Mouse (Mus musculus): ENCODE measurements around the gene Cdh13. TPM values are rescaled to one million over a fixed set of nuclear protein-coding genes. Genes with fewer than 3 reads are reported as not detected.

The Cdh13 gene
- polyA plus RNA-seq, 1 experiment from 2014 or later: 5.6 TPM

- Histone ChIP-seq H3K4me3 (ENCODE audit: low read depth, low read length) (peak overlapping the region; percentile 37), H3K4me1 (replicated peaks; ENCODE audit: control insufficient read depth, insufficient read depth, low read length) (0 out of 2 replicates have a peak, but pooled peaks cover 2% of the 10 kb centered on the region), H3K9ac (ENCODE audit: low read depth, low read length) (0 out of 2 replicates have a peak overlapping the region, but pooled peaks have one; percentile 22), H3K4me2 (replicated peaks; ENCODE audit: low read depth) (peak overlapping the region; percentile 77), H3K27me3 (replicated peaks; ENCODE audit: control insufficient read depth, insufficient read depth, low read length) (peaks cover 30% of the 10 kb centered on the region; the same call in 1 of the 2 replicates), H3K27ac (ENCODE audit: low read depth, low read length) (no peak overlapping the region), H3K36me3 (ENCODE audit: control insufficient read depth, insufficient read depth) (no peaks in the 10 kb centered on the region), H3K9me3 (ENCODE audit: control insufficient read depth) (no peaks in the 10 kb centered on the region)
- no peak; the same call in 1 of the 2 replicates for ATAC-seq
- 2% methylated on average over 43 of the region's 46 CpGs for WGBS
- TF ChIP-seq CTCF (IDR thresholded peaks at IDR 0.05; ENCODE audit: low read depth): no peak
Observed at GRCm38 (mm10) chr8:118284112-118285029, 838 bp downstream of the Cdh13 start.

GRCm38 (mm10) chr8:118285596-118286281 is 2.2 kb downstream of the Cdh13 start:
- no peak for ATAC-seq
- TF ChIP-seq CTCF (IDR thresholded peaks at IDR 0.05; ENCODE audit: low read depth): no peak
- peaks cover 30% of the 10 kb centered on the region; the same call in 1 of the 2 replicates for H3K27me3 ChIP-seq (replicated peaks; ENCODE audit: control insufficient read depth, insufficient read depth, low read length)
- 36% methylated on average over 10 of the region's 10 CpGs for WGBS
- no peak overlapping the region for H3K9ac ChIP-seq (ENCODE audit: low read depth, low read length)
- H3K4me3 ChIP-seq (ENCODE audit: low read depth, low read length): no peak overlapping the region
- H3K4me2 ChIP-seq (replicated peaks; ENCODE audit: low read depth): no peak overlapping the region
- H3K27ac ChIP-seq (ENCODE audit: low read depth, low read length): no peak overlapping the region
- H3K4me1 ChIP-seq (replicated peaks; ENCODE audit: control insufficient read depth, insufficient read depth, low read length): 0 out of 2 replicates have a peak, but pooled peaks cover 2% of the 10 kb centered on the region
- no peaks in the 10 kb centered on the region for H3K36me3 ChIP-seq (ENCODE audit: control insufficient read depth, insufficient read depth)
- no peaks in the 10 kb centered on the region for H3K9me3 ChIP-seq (ENCODE audit: control insufficient read depth)

- H3K4me3 ChIP-seq (ENCODE audit: low read depth, low read length): no peak overlapping the region
- H3K9me3 ChIP-seq (ENCODE audit: control insufficient read depth): no peaks in the 10 kb centered on the region
- H3K27me3 ChIP-seq (replicated peaks; ENCODE audit: control insufficient read depth, insufficient read depth, low read length): peaks cover 30% of the 10 kb centered on the region; the same call in 1 of the 2 replicates
- TF ChIP-seq CTCF (IDR thresholded peaks at IDR 0.05; ENCODE audit: low read depth): no peak
- H3K9ac ChIP-seq (ENCODE audit: low read depth, low read length): no peak overlapping the region
- no peaks in the 10 kb centered on the region for H3K36me3 ChIP-seq (ENCODE audit: control insufficient read depth, insufficient read depth)
- H3K4me2 ChIP-seq (replicated peaks; ENCODE audit: low read depth): no peak overlapping the region
- no peak overlapping the region for H3K27ac ChIP-seq (ENCODE audit: low read depth, low read length)
- ATAC-seq: no peak
- 27% methylated on average over 10 of the region's 10 CpGs for WGBS
- H3K4me1 ChIP-seq (replicated peaks; ENCODE audit: control insufficient read depth, insufficient read depth, low read length): 0 out of 2 replicates have a peak, but pooled peaks cover 2% of the 10 kb centered on the region
Observed at GRCm38 (mm10) chr8:118286282-118287180, 3.0 kb downstream of the Cdh13 start.

- H3K27ac ChIP-seq (ENCODE audit: low read depth, low read length): no peak overlapping the region
- no peak overlapping the region for H3K4me3 ChIP-seq (ENCODE audit: low read depth, low read length)
- H3K36me3 ChIP-seq (ENCODE audit: control insufficient read depth, insufficient read depth): no peaks in the 10 kb centered on the region
- H3K9ac ChIP-seq (ENCODE audit: low read depth, low read length): no peak overlapping the region
- no peak overlapping the region for H3K4me2 ChIP-seq (replicated peaks; ENCODE audit: low read depth)
- peak; percentile 67 for TF ChIP-seq CTCF (IDR thresholded peaks at IDR 0.05; ENCODE audit: low read depth)
- WGBS: 44% methylated on average over 9 of the region's 9 CpGs
- H3K4me1 ChIP-seq (replicated peaks; ENCODE audit: control insufficient read depth, insufficient read depth, low read length): 0 out of 2 replicates have a peak, but pooled peaks cover 2% of the 10 kb centered on the region
- peaks cover 30% of the 10 kb centered on the region; the same call in 1 of the 2 replicates for H3K27me3 ChIP-seq (replicated peaks; ENCODE audit: control insufficient read depth, insufficient read depth, low read length)
- no peak for ATAC-seq
- H3K9me3 ChIP-seq (ENCODE audit: control insufficient read depth): no peaks in the 10 kb centered on the region
Observed at GRCm38 (mm10) chr8:118287496-118287895, 4.0 kb downstream of the Cdh13 start.

GRCm38 (mm10) chr8:118288259-118288952 is 4.9 kb downstream of the Cdh13 start:
- Histone ChIP-seq H3K36me3 (ENCODE audit: control insufficient read depth, insufficient read depth) (no peaks in the 10 kb centered on the region), H3K9ac (ENCODE audit: low read depth, low read length) (no peak overlapping the region), H3K4me1 (replicated peaks; ENCODE audit: control insufficient read depth, insufficient read depth, low read length) (0 out of 2 replicates have a peak, but pooled peaks cover 2% of the 10 kb centered on the region), H3K27ac (ENCODE audit: low read depth, low read length) (no peak overlapping the region), H3K27me3 (replicated peaks; ENCODE audit: control insufficient read depth, insufficient read depth, low read length) (peaks cover 23% of the 10 kb centered on the region; the same call in 1 of the 2 replicates), H3K4me3 (ENCODE audit: low read depth, low read length) (no peak overlapping the region), H3K9me3 (ENCODE audit: control insufficient read depth) (no peaks in the 10 kb centered on the region), H3K4me2 (replicated peaks; ENCODE audit: low read depth) (no peak overlapping the region)
- ATAC-seq: no peak
- peak; percentile 21; the same call in 1 of the 2 replicates for TF ChIP-seq CTCF (IDR thresholded peaks at IDR 0.05; ENCODE audit: low read depth)
- 69% methylated on average over 8 of the region's 8 CpGs for WGBS
